Mouse (Mus musculus): ENCODE measurements around the gene Tbx1.

The Tbx1 gene

DNA sequence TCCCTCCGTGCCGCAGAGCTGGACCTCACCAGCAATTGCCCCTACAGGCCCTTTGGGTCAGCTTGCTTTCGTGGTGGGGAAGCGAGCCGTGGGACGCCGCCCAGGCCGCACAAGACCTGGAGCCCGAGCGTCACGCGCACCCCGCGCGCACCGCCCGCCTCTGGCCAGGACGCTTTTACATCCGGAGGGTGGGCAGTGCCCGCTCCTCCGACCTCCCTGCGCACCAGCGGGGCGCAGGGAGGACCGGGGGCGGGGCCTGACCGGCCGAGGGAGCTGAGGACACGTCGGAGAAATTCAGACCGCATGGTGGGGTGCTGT lies 1.8 kb downstream of the Tbx1 start:
- DNase-seq (ENCODE audit: low read depth, low spot score) = no peak

DNA sequence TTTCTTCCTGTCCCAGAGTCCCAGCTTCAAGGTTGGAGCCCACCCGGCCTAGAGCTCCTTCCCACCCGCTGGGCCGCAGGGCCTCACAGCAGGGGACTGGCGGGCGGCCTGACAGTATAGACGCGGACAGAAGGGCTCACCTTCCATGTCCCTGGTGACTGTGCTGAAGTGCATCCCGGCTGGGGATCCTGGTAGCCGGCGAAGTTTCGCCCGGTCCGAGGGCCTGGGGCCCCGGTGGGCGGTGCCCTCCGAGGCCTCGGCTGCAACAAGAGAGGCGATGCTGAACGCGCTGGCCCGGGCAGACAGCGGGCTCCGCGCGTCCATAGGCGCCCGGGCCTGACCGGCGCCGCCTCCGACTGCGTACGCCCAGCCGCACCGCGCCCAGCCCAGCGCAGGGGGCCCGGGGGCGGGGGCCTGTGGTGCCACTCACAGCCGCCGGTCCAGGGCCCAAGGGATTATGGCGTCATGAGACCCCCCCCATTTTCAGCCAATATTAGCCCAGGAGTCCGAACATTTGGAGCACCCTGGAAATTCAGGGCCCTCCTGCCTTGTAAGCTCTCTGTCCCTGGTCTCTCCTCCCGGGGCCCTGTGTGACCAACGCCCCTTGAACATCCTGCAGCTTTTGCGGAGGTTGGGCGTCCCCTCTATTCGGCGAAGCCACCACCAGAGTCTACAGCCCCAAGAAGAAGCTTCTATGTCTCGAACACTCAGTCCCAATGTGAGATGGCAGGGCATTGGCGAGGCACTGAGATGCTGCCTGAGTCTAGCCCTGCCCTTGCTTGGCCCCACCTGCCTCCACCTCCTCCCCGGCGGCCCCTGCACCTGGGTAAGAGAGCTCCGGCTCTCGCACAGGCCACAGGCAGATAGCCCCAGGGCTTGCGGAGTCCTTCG lies 2.4 kb downstream of the Tbx1 start:
- no peak for DNase-seq (ENCODE audit: low read depth, low spot score)

GRCm38 (mm10) chr16:18586906-18587546 lies 3.4 kb downstream of the Tbx1 start:
- DNase-seq (ENCODE audit: low read depth, low spot score) = no peak

- DNase-seq (ENCODE audit: low read depth, low spot score) = no peak
Measured at GRCm38 (mm10) chr16:18586076-18586905, 4.2 kb downstream of the Tbx1 start.

- no peak for DNase-seq (ENCODE audit: low read depth, low spot score)
Measured at GRCm38 (mm10) chr16:18585676-18586075, 4.8 kb downstream of the Tbx1 start.

DNA sequence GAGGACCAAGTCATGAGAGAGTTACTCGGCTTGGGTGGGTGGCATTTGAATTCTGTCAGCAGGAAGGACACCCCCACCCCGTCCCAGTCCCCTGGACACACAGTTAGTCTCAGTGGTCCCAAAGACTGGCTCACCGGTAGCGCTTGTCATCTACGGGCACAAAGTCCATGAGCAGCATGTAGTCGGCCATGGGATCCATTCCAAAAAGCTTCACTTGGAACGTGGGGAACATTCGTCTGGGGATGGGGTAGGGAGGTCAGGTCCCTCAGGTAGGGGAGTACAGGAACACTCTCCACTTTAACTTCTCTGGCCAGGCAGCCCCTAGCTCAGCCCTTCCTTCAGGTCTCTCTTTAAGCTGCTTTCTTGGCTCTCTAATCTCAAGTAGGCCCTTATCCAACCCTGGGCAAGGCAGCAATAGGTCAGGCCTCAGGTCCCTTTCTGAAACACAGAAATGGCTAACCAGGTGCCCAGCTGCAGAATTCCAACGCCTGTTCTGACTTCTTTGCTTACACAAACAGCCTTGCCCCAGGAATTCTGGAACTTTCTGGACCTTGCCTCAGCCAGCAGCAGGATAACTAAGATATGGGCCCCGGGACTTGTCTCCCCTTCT lies 5.5 kb downstream of the Tbx1 start:
- DNase-seq (ENCODE audit: low read depth, low spot score) = no peak

DNA sequence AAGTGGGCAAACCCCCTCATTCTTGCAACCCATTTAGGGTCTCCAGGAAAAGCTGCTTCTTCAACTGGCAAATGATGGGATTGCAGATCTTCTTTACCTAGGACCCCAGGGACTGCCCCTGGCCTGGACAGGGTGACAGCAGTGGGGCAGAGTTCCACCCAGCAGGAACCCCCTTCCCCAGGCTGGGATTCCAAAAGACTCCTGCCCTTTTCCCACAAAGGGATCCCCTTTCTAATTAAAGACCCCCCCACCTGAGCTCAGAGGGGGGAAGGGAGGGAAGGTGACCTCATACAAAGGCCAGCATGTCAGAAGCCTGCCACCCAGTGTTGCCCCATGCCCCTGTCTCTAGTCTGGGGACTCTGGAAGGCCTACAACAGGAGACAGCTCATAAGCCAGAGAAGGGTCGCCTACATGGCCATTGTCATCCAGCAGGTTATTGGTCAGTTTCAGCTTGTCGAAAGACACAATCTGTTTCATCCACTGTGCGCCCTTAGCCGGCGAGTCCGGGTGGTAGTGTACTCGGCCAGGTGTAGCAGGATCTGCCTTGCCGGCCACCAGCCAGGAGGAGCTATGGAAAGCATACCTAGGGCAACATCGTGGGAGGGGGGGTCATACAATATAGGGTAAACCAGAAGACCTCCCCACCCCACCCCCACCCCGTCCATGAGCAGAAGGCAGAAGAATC lies 6.7 kb downstream of the Tbx1 start:
- no peak for DNase-seq (ENCODE audit: low read depth, low spot score)

GRCm38 (mm10) chr16:18583169-18583568 lies 7.3 kb downstream of the Tbx1 start:
- no peak for DNase-seq (ENCODE audit: low read depth, low spot score)

- DNase-seq (ENCODE audit: low read depth, low spot score) = no peak
Measured at GRCm38 (mm10) chr16:18582426-18583148, 7.9 kb downstream of the Tbx1 start.

DNA sequence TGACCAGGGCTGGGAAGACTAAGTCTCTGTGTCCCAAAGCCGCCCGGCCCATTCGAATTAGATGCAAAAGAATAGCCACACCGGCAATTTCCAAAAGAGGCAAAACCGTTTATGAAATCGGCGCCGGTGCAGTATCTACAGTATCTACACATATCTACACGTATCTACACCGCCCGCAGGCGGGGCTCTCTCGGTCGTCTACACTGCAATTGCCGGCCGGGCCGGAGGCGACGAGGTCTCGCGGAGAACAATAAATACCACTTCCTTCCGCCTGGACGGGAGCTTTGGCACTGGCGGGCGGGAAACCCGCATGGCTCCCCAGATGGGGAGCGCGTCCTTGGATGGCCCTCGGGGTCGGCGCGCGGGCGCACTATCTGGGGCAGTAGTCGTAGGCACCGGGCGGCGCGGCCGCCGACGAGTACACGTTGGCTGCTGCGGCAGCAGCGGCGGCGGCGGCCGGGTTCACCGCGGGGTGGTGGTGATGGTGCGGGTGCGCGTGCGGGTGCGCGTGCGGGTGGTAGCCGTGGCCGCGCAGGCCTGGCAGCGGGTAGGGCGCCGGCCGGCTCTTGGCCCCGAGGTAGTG lies 8.8 kb downstream of the Tbx1 start:
- DNase-seq (ENCODE audit: low read depth, low spot score) = no peak

- no peak for DNase-seq (ENCODE audit: low read depth, low spot score)
Measured at GRCm38 (mm10) chr16:18581050-18581622, 9.3 kb downstream of the Tbx1 start.

DNA sequence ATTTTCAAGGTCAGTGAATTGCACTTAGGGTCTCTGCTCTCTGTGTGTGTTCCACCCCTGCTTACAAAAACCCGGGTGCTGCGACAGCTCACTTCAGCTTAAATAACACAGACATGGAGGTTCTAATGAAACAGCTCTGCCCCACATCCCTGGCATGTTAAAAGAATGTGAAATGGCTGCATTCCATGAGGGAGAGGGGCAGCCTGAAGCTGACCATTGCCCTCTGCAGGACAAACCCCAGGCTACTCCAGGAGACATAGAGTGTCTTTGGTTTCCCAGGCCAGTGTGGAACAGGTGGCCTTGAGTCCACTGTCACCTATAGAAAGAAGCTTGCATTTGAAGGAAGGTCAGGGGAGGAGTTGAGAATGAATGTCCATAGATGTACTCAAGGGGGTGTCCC lies 10.1 kb downstream of the Tbx1 start:
- DNase-seq (ENCODE audit: low read depth, low spot score) = no peak

DNA sequence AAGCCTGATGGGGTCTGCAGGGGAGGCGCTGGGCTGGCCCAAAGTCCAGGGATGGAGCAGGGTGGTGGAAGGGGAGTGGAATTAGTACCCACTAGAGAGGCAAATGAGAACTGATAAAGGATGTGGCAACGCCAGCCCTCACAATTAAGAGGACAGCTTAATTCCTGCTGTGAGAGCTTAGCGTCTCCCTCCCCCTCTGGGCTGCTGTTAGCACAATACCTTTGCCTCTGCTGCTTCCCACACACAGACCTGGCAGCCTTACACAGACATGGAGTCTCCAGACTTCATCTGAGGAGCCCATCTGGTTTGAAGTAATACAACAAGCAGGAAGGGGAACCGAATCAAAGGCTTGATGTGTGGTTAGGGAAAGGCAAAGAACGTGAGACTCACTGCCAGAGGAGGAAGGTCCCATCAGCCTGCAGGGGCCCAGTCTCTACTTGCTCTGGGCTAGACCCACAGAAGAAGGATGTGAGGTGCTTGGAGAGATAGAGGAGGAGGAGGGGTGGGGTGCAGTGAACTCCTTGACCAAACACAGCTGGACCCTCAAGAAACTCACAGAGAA lies 12.8 kb downstream of the Tbx1 start:
- DNase-seq (ENCODE audit: low read depth, low spot score) = no peak

GRCm38 (mm10) chr16:18577071-18577470 lies 13.4 kb downstream of the Tbx1 start:
- DNase-seq (ENCODE audit: low read depth, low spot score) = no peak

- DNase-seq (ENCODE audit: low read depth, low spot score) = no peak
Measured at GRCm38 (mm10) chr16:18574196-18574595, 16.3 kb downstream of the Tbx1 start.

GRCm38 (mm10) chr16:18568599-18568998 lies 21.9 kb downstream of the Tbx1 start:
- DNase-seq (ENCODE audit: low read depth, low spot score) = no peak

GRCm38 (mm10) chr16:18564472-18564871 lies 26.0 kb downstream of the Tbx1 start:
- no peak for DNase-seq (ENCODE audit: low read depth, low spot score)

DNA sequence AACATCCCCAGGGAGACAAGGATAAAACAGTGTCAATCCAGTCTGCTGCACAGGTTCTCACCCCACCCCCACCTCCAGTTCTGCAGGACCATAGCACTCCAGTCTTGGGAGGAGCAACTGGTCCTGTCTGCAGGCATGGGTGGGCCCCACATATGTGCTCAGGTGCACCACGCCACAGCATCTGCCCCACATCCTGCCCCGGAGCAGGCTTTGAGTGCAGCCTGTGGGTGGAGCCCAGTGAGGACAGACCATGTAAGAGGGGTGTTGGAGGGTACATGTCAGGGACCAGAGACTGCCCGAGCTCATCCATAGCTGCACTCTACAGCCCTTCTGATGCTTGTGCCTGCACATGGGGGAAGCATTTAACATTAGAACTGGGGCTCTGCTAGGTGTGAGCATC lies 34.0 kb downstream of the Tbx1 start:
- DNase-seq (ENCODE audit: low read depth, low spot score) = no peak

DNA sequence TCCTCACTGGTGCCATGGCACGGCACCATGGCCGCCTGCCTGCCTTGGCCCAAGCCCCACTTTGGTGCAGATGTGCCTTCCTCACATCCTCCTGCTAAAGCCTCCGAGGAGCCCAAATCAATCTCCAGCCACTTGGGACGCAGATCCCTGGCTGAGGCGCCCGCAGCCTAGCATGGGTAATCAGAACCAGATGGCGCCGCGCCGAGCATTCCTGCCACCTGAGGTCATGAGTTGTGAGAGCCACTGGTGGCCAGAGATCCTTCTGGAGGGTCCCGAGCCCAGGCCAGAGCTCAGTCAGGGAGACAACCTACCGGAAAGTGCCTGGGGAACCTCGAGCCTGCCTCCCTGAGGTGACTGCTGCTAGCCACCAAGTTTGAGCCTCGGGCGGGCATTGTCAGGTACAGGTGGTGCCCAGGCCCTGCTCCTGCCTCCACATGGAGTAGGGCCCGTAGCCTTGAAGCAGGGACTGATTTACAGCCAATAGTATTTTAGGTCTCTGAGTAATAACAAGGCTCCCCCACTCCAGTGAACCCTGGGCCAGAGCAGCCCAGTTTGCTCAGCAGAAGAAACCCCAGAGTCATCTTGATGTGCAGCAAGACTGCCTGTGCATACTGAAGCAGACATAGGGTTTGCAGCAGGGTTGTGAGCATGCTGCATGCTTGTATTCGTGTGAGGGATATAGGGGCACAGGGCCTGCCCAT lies 35.1 kb downstream of the Tbx1 start:
- peak; percentile 42 for DNase-seq (ENCODE audit: low read depth, low spot score)
